1 mouse cellular context compared by ENCODE assay signal in genomic region chr10:79936284-79936910, GRCm38 (mm10).
A peak's percentile ranks its signal among the peaks of the same experiment; 100 is the strongest.
TF ChIP-seq lines count a peak whose summit lies in the region.

No protein-coding gene starts in this region.

TF ChIP-seq in CH12.LX, 34 proteins besides CTCF, POLR2A, EP300 and RAD21:
- TF ChIP-seq ZMIZ1 (IDR thresholded peaks at IDR 0.05; ENCODE audit: low read depth, low read length) (no peak), E2F4 (IDR thresholded peaks at IDR 0.05; ENCODE audit: insufficient replicate concordance, low read depth, low read length) (no peak), GABPA (IDR thresholded peaks at IDR 0.05; ENCODE audit: insufficient replicate concordance, low read depth, low read length) (no peak), HCFC1 (IDR thresholded peaks at IDR 0.05; ENCODE audit: low read depth, low read length) (no peak), NRF1 (IDR thresholded peaks at IDR 0.05; ENCODE audit: low read depth, low read length) (no peak), ZC3H11A (IDR thresholded peaks at IDR 0.05; ENCODE audit: low read depth, low read length) (no peak), CHD1 (IDR thresholded peaks at IDR 0.05; ENCODE audit: low read depth, low read length) (0 out of 2 replicates have a peak, but pooled peaks have one; percentile 54), MAZ (IDR thresholded peaks at IDR 0.05; ENCODE audit: low read depth, low read length) (no peak), POLR2AphosphoS2 (IDR thresholded peaks at IDR 0.05; ENCODE audit: low read depth, low read length) (0 out of 2 replicates have a peak, but pooled peaks have one; percentile 44), SMC3 (IDR thresholded peaks at IDR 0.05; ENCODE audit: low read depth, low read length) (no peak), ZKSCAN1 (IDR thresholded peaks at IDR 0.05; ENCODE audit: borderline replicate concordance, low read depth, low read length) (no peak), USF2 (conservative IDR thresholded peaks at IDR 0.05; ENCODE audit: low read depth, low read length) (no peak), IRF4 (IDR thresholded peaks at IDR 0.05; ENCODE audit: low read depth, low read length) (no peak), USF1 (IDR thresholded peaks at IDR 0.05; ENCODE audit: low read depth, low read length) (no peak), UBTF (IDR thresholded peaks at IDR 0.05; ENCODE audit: low read depth, low read length) (0 out of 2 replicates have a peak, but pooled peaks have one; percentile 58), TCF12 (IDR thresholded peaks at IDR 0.05; ENCODE audit: low read depth, low read length) (0 out of 2 replicates have a peak, but pooled peaks have one; percentile 6), ZNF384 (IDR thresholded peaks at IDR 0.05; ENCODE audit: low read depth, low read length) (no peak), NELFE (IDR thresholded peaks at IDR 0.05; ENCODE audit: low read depth, low read length) (no peak), MXI1 (IDR thresholded peaks at IDR 0.05; ENCODE audit: low read depth, low read length) (peak; percentile 66), MAX (IDR thresholded peaks at IDR 0.05; ENCODE audit: low read length) (peak; percentile 47; the same call in 1 of the 2 replicates), BHLHE40 (IDR thresholded peaks at IDR 0.05; ENCODE audit: low read depth, low read length) (peak; percentile 81), MYC (IDR thresholded peaks at IDR 0.05; ENCODE audit: low read depth, low read length) (no peak), JUND (conservative IDR thresholded peaks at IDR 0.05; ENCODE audit: low read depth, low read length) (no peak), SIN3A (IDR thresholded peaks at IDR 0.05; ENCODE audit: low read length) (peak; percentile 48; the same call in 1 of the 2 replicates), CHD2 (IDR thresholded peaks at IDR 0.05; ENCODE audit: low read length) (no peak)
